Mouse (Mus musculus) erythroid progenitor cell, adult 5-6 weeks (primary cell): ENCODE data around the gene Hoxd13. TPM values are rescaled to one million over a fixed set of nuclear protein-coding genes. Genes with fewer than 3 reads are reported as not detected.

ENCODE experiments used
- ATAC-seq: replicated peaks from 2 replicates; pipeline ENCODE4 v1.8.0; 2016; ENCODE audit warnings: moderate number of reproducible peaks, mild to moderate bottlenecking, moderate TSS enrichment, inconsistent platforms; ENCODE audit not compliant: poor library complexity, low FRiP score, severe bottlenecking
- total RNA-seq, 2 experiments: library from RNA; stranded (forward) in 1 of 2; stranded (reverse) in 1 of 2; fragments of 150-400 nt in 1 of 2; fragments of 186-747, 209-891 nt in 1 of 2; gene quantifications; 2 replicates each; pipeline versions ENCODE4 v1.2.3 to v1.2.4; 2015 to 2017; ENCODE audit warnings: low replicate concordance in 2 of 2

Gene Hoxd13
- total RNA-seq (2015; ENCODE audit: low replicate concordance) (not detected in 2 replicates), total RNA-seq (2017; ENCODE audit: low replicate concordance) (not detected in 2 replicates)

GRCm38 (mm10) chr2:74667842-74668357, at the start of gene Hoxd13:
TSS of gene Hoxd13 (plus strand) at chr2:74668310.
- no peak for ATAC-seq

GRCm38 (mm10) chr2:74619676-74620246, 48.3 kb upstream of the Hoxd13 start:
- ATAC-seq: no peak

GRCm38 (mm10) chr2:74620368-74620767, 47.7 kb upstream of the Hoxd13 start:
- no peak for ATAC-seq

- ATAC-seq: no peak
Measured at GRCm38 (mm10) chr2:74635412-74635811, 32.7 kb upstream of the Hoxd13 start.

- no peak for ATAC-seq
Measured at GRCm38 (mm10) chr2:74642431-74642830, 25.7 kb upstream of the Hoxd13 start.

- ATAC-seq: no peak
Measured at GRCm38 (mm10) chr2:74645631-74646030, 22.5 kb upstream of the Hoxd13 start.

GRCm38 (mm10) chr2:74647082-74647864, 20.8 kb upstream of the Hoxd13 start:
- no peak for ATAC-seq

- ATAC-seq: no peak
Measured at GRCm38 (mm10) chr2:74652996-74653340, 15.1 kb upstream of the Hoxd13 start.

- ATAC-seq: no peak
Measured at GRCm38 (mm10) chr2:74653781-74654535, 14.2 kb upstream of the Hoxd13 start.

- ATAC-seq: no peak
Measured at GRCm38 (mm10) chr2:74654743-74655419, 13.2 kb upstream of the Hoxd13 start.

- ATAC-seq: no peak
Measured at GRCm38 (mm10) chr2:74655420-74655781, 12.7 kb upstream of the Hoxd13 start.

- ATAC-seq: no peak
Measured at GRCm38 (mm10) chr2:74655821-74656631, 12.1 kb upstream of the Hoxd13 start.

GRCm38 (mm10) chr2:74656632-74657021, 11.5 kb upstream of the Hoxd13 start:
- ATAC-seq: no peak

- no peak for ATAC-seq
Measured at GRCm38 (mm10) chr2:74657251-74658023, 10.7 kb upstream of the Hoxd13 start.

GRCm38 (mm10) chr2:74658024-74658666, 10.0 kb upstream of the Hoxd13 start:
- ATAC-seq: no peak

- no peak for ATAC-seq
Measured at GRCm38 (mm10) chr2:74658667-74659371, 9.3 kb upstream of the Hoxd13 start.

GRCm38 (mm10) chr2:74659507-74660005, 8.6 kb upstream of the Hoxd13 start, which contains the start of gene Evx2:
TSS of gene Evx2 (minus strand) at chr2:74659557.
- no peak for ATAC-seq
